Mouse (Mus musculus): ENCODE data around the gene Vac14. TPM values are rescaled to one million over a fixed set of nuclear protein-coding genes. Genes with fewer than 3 reads are reported as not detected.

Gene Vac14
- polyA plus RNA-seq, 1 experiment: 26.8 TPM

DNA sequence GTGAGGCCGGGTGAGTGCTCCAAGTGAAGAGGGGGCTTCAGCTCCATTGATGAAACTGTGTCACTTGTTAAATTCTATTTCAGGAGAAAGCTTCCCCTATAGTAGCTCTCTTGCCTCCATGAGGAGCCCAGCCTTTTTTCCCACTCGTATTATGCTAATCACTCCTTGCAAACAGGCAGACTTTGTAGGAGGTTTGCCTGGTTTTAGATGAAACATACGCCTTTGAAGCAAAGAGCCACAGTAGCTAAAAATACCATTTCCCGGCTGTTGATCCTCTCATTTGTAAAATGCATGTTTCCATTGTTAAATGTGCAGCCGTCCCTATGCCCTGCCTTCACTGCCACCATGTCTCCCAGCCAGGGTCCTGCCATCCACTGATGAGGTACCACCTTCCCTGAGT, 79.2 kb downstream of the Vac14 start:
- H3K4me1 ChIP-seq (ENCODE audit: control insufficient read depth, insufficient read depth, insufficient read length, low read length): no peaks in the 10 kb centered on the region
- no peak overlapping the region for H3K4me3 ChIP-seq (ENCODE audit: low read depth, low read length)
- 91% methylated on average over 5 of the region's 5 CpGs for WGBS
- peaks cover 8% of the 10 kb centered on the region; the same call in 1 of the 2 replicates for H3K36me3 ChIP-seq (ENCODE audit: control insufficient read depth, insufficient read depth, low read length)
- H3K27me3 ChIP-seq (ENCODE audit: control insufficient read depth, insufficient read depth, low read length): no peaks in the 10 kb centered on the region
- H3K27ac ChIP-seq (ENCODE audit: insufficient read depth, low read depth, low read length): no peak overlapping the region
- TF ChIP-seq POLR2A (IDR thresholded peaks at IDR 0.05; ENCODE audit: low read depth, low read length) (no peak), CTCF (IDR thresholded peaks at IDR 0.05; ENCODE audit: extremely low read depth, insufficient read length, insufficient replicate concordance, low read depth, low read length) (no peak)

DNA sequence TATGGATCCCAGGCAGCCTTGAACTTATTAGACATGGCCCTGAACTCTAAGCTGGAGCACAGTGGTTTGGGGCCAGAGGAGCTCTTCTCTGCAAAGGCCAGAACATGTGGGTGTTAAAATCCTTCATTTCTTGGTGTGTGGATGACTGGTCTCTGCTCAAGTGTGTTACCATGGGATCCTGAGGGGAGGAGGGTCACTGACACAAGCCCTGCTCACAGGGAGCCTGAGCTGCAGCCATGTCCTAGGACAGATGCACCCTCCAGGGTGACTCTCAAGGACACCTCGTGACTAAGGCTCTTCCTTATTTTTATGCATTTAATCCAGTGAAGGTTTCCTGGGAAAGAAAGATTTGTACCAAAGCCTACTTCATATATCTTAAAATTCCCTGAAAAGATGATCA, 79.7 kb downstream of the Vac14 start:
- Histone ChIP-seq H3K27me3 (ENCODE audit: control insufficient read depth, insufficient read depth, low read length) (no peaks in the 10 kb centered on the region), H3K36me3 (ENCODE audit: control insufficient read depth, insufficient read depth, low read length) (peaks cover 5% of the 10 kb centered on the region; the same call in 1 of the 2 replicates), H3K4me3 (ENCODE audit: low read depth, low read length) (no peak overlapping the region), H3K4me1 (ENCODE audit: control insufficient read depth, insufficient read depth, insufficient read length, low read length) (no peaks in the 10 kb centered on the region), H3K27ac (ENCODE audit: insufficient read depth, low read depth, low read length) (no peak overlapping the region)
- WGBS: 60% methylated on average over 1 of the region's 1 CpGs
- no peak for TF ChIP-seq CTCF (IDR thresholded peaks at IDR 0.05; ENCODE audit: extremely low read depth, insufficient read length, insufficient replicate concordance, low read depth, low read length)
- TF ChIP-seq POLR2A (IDR thresholded peaks at IDR 0.05; ENCODE audit: low read depth, low read length): no peak

DNA sequence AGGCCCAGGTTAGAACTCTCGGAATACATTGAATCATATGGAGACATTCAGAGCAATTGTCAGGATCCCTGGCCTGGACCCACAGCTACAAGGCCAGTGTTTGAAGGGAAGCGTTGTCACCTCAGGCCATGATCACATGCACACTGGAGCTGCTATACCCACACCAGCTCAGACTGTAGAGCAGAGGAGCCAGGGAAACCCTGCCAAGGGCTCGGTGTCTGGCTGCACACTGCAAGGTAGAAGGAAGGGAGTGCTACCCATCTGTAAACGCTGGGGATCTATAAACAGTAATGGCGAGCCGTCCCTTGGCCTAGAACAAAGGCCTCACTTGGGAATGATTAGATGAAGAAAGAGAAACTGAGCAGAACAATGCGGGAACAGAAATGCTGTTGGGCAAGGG, 81.1 kb downstream of the Vac14 start:
- H3K36me3 ChIP-seq (ENCODE audit: control insufficient read depth, insufficient read depth, low read length): peaks cover 3% of the 10 kb centered on the region; the same call in 1 of the 2 replicates
- no peak overlapping the region for H3K4me3 ChIP-seq (ENCODE audit: low read depth, low read length)
- H3K27me3 ChIP-seq (ENCODE audit: control insufficient read depth, insufficient read depth, low read length): no peaks in the 10 kb centered on the region
- peaks cover 4% of the 10 kb centered on the region; the same call in 1 of the 2 replicates for H3K4me1 ChIP-seq (ENCODE audit: control insufficient read depth, insufficient read depth, insufficient read length, low read length)
- no peak for TF ChIP-seq POLR2A (IDR thresholded peaks at IDR 0.05; ENCODE audit: low read depth, low read length)
- TF ChIP-seq CTCF (IDR thresholded peaks at IDR 0.05; ENCODE audit: extremely low read depth, insufficient read length, insufficient replicate concordance, low read depth, low read length): no peak
- WGBS: 83% methylated on average over 7 of the region's 7 CpGs
- H3K27ac ChIP-seq (ENCODE audit: insufficient read depth, low read depth, low read length): no peak overlapping the region

DNA sequence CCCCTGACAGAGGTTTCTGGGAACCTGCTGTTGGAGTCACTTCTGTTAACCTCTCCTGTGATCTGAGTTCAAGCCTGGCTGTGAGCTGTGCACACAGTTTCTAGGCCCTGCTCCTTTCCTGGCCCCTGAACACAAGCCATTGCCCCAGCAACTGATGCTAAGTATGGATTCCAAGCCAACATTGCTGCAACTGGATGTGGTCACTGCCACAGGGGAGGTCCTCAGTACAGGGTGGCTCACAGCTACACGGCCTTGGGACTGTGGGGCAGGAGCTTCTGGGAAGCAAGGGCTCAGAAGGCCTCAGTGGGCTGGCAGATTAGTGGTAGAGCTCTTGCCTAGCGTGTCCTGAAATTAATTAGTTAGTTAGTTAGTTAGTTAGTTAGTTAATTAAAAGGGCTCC, 82.2 kb downstream of the Vac14 start:
- H3K4me3 ChIP-seq (ENCODE audit: low read depth, low read length): no peak overlapping the region
- WGBS: 96% methylated on average over 2 of the region's 2 CpGs

DNA sequence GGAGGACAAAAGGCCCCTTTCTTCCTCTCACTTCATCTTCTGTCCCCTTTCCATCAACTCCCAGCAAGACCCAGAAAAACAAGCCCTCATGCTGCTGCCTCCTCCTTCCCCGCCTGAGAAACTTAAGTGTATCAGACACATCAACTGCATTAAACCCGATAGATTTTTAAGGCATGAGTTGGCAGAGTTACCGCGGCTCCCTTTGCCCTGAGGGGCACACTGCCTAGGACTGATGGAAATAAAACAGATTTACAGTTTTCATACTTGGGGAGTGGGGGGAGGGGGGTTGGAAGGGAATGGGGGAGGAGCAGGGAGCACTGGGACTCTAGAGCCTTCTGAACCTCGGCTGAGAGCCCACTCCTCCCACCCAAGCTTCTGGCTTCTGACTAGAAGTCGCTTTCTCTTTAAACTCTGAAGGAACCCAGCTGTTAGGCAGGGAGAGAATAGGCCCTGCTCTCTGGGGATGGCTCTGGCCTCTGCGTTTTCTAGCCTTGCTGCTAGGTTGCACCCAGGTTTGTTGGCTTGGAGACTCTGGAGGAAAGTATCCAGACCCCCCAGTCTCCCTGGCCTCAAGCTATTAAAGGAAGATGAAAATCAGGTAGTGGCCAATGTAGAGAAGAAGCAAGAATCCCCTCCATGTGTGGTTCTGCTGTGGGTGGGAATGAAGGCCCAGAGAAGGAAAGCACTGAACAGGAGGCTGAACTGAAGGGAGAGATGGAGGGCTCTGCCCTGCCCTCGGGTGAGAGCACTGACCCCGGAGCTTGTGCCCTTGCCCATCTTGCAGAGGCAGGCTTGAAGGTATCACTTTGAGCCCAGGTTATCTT, 84.5 kb downstream of the Vac14 start:
- Histone ChIP-seq H3K27me3 (ENCODE audit: control insufficient read depth, insufficient read depth, low read length) (no peaks in the 10 kb centered on the region), H3K4me3 (ENCODE audit: low read depth, low read length) (no peak overlapping the region), H3K4me1 (ENCODE audit: control insufficient read depth, insufficient read depth, insufficient read length, low read length) (peaks cover 4% of the 10 kb centered on the region; the same call in 1 of the 2 replicates), H3K36me3 (ENCODE audit: control insufficient read depth, insufficient read depth, low read length) (no peaks in the 10 kb centered on the region), H3K27ac (ENCODE audit: insufficient read depth, low read depth, low read length) (no peak overlapping the region; the same call in 1 of the 2 replicates)
- TF ChIP-seq POLR2A (IDR thresholded peaks at IDR 0.05; ENCODE audit: low read depth, low read length): no peak
- TF ChIP-seq CTCF (IDR thresholded peaks at IDR 0.05; ENCODE audit: extremely low read depth, insufficient read length, insufficient replicate concordance, low read depth, low read length): no peak
- WGBS: 69% methylated on average over 9 of the region's 9 CpGs

More for the DNA sequence above, 82.2 kb downstream of the Vac14 start:
- no peak for TF ChIP-seq CTCF (IDR thresholded peaks at IDR 0.05; ENCODE audit: extremely low read depth, insufficient read length, insufficient replicate concordance, low read depth, low read length)
- TF ChIP-seq POLR2A (IDR thresholded peaks at IDR 0.05; ENCODE audit: low read depth, low read length): no peak
- peaks cover 3% of the 10 kb centered on the region; the same call in 1 of the 2 replicates for H3K36me3 ChIP-seq (ENCODE audit: control insufficient read depth, insufficient read depth, low read length)
- no peaks in the 10 kb centered on the region for H3K27me3 ChIP-seq (ENCODE audit: control insufficient read depth, insufficient read depth, low read length)
- no peak overlapping the region for H3K27ac ChIP-seq (ENCODE audit: insufficient read depth, low read depth, low read length)
- peaks cover 4% of the 10 kb centered on the region; the same call in 1 of the 2 replicates for H3K4me1 ChIP-seq (ENCODE audit: control insufficient read depth, insufficient read depth, insufficient read length, low read length)

DNA sequence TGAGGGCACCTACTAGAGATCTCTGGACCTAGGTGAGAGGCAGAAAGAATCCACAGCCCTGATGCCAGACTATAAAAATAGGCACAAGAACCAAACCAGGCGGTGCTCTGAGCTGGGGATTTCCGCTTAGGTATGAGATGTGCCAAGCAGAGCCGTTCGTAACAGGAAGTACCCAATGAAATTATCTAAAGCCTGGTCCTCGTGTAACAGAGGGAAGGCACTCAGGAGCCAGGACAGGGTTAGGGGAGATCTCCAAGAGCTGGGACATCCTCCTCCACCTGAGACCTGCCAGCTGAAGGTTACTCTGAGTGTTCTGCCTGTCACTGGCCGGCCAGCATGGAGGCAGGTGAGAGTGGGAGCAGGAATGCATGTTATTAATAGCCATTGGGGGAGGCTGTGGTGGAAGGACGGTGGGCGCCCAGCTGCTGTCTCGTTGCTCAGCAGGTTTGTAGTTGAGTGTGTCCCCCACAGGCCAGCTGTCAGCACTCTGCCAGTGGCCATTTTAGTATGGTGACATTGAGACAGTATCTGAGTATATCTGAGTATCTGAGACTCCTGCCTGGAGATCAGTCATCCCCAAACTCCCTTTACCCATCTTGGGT, 85.2 kb downstream of the Vac14 start:
- no peaks in the 10 kb centered on the region for H3K36me3 ChIP-seq (ENCODE audit: control insufficient read depth, insufficient read depth, low read length)
- H3K4me1 ChIP-seq (ENCODE audit: control insufficient read depth, insufficient read depth, insufficient read length, low read length): peaks cover 4% of the 10 kb centered on the region; the same call in 1 of the 2 replicates
- H3K27ac ChIP-seq (ENCODE audit: insufficient read depth, low read depth, low read length): no peak overlapping the region; the same call in 1 of the 2 replicates
- no peaks in the 10 kb centered on the region for H3K27me3 ChIP-seq (ENCODE audit: control insufficient read depth, insufficient read depth, low read length)
- WGBS: 65% methylated on average over 9 of the region's 9 CpGs
- TF ChIP-seq CTCF (IDR thresholded peaks at IDR 0.05; ENCODE audit: extremely low read depth, insufficient read length, insufficient replicate concordance, low read depth, low read length) (no peak), POLR2A (IDR thresholded peaks at IDR 0.05; ENCODE audit: low read depth, low read length) (no peak)
- no peak overlapping the region for H3K4me3 ChIP-seq (ENCODE audit: low read depth, low read length)

DNA sequence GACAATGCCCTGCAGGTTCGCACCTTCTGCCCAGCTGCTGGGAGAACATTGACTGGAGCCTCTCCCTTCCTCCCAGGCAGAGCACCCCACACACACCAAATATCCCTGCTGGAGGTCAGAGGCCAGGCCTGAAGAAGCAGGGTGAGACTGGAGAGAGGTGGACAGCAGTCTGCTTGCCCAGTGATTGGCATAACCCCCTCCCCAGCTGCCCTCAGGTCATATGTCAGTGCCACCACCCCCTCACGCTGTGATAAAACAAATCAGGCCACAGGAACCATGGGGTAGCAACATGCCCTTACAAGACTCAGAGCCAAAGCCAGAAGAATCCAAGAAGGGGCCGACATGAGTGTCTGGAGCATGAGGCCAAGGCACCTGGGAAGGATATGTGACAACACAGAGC, 85.7 kb downstream of the Vac14 start:
- Histone ChIP-seq H3K4me3 (ENCODE audit: low read depth, low read length) (no peak overlapping the region), H3K4me1 (ENCODE audit: control insufficient read depth, insufficient read depth, insufficient read length, low read length) (peaks cover 4% of the 10 kb centered on the region; the same call in 1 of the 2 replicates), H3K27ac (ENCODE audit: insufficient read depth, low read depth, low read length) (no peak overlapping the region), H3K36me3 (ENCODE audit: control insufficient read depth, insufficient read depth, low read length) (no peaks in the 10 kb centered on the region), H3K27me3 (ENCODE audit: control insufficient read depth, insufficient read depth, low read length) (no peaks in the 10 kb centered on the region)
- TF ChIP-seq CTCF (IDR thresholded peaks at IDR 0.05; ENCODE audit: extremely low read depth, insufficient read length, insufficient replicate concordance, low read depth, low read length) (no peak), POLR2A (IDR thresholded peaks at IDR 0.05; ENCODE audit: low read depth, low read length) (no peak)
- 99% methylated on average over 3 of the region's 3 CpGs for WGBS

Data from small intestine, adult 2 months (tissue).